Mouse (Mus musculus): ENCODE results near the gene Hist3h2a. TPM values are rescaled to one million over a fixed set of nuclear protein-coding genes. Genes with fewer than 3 reads are reported as not detected.

Gene Hist3h2a
- polyA plus RNA-seq, 1 experiment from 2014 or later = 24.3 TPM

DNA sequence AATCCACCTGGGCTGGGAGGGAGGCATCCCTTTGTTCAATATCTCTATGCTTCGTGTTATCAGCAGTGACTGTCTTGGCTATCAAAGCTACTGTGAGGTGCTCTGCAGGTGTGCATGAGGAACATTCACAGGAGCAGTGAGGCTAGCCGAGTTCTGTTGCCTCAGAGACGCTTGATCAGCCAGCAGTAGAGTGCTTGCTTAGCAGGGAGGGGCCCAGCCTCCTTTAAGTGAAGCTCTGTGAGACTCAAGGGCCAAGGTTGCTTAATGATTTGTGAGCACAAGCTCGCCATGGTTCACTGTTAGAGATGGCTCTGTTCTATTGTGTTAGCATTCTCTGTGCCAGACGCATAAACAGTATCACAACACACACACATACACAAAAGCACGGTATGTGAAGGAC is 15.2 kb downstream of the Hist3h2a start:
- Histone ChIP-seq H3K4me3 (ENCODE audit: inconsistent target) (no peak overlapping the region), H3K27ac (no peak overlapping the region), H3K79me2 (ENCODE audit: inconsistent target) (peaks cover 44% of the 10 kb centered on the region), H3K36me3 (ENCODE audit: inconsistent target) (peaks cover 6% of the 10 kb centered on the region; the same call in 1 of the 2 replicates)
- WGBS (ENCODE audit: missing documents) = 90% methylated on average over 6 of the region's 6 CpGs

DNA sequence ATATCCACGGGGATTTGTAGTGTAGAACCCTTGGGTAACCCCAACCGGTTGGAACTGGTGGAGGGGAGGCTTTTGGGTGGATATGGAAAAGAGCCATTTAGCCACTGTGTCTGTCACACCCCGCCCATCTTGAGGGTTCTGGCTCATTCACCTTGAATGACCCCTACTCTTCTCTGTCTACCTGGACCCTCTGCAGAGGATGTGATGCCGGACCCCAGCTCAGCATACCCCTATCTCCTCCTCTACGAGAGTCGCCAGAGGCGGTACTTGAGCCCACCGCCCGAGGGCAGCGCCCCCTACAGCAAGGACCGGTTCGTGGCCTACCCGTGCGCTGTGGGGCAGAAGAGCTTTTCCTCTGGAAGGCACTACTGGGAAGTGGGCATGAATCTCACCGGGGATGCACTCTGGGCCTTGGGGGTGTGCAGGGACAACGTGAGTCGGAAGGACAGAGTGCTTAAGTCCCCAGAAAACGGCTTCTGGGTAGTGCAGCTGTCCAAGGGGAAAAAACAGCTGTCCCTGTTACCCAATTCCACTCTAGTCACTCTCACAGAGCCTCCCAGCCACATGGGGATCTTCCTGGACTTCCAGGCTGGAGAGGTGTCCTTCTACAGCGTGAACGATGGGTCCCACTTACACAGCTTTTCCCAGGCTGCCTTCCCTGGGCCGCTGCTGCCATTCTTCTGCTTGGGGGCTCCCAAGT is 16.5 kb downstream of the Hist3h2a start:
- Histone ChIP-seq H3K4me3 (ENCODE audit: inconsistent target) (no peak overlapping the region), H3K79me2 (ENCODE audit: inconsistent target) (peaks cover 57% of the 10 kb centered on the region), H3K27ac (no peak overlapping the region), H3K36me3 (ENCODE audit: inconsistent target) (peaks cover 6% of the 10 kb centered on the region; the same call in 1 of the 2 replicates)
- WGBS (ENCODE audit: missing documents) = 94% methylated on average over 20 of the region's 21 CpGs

DNA sequence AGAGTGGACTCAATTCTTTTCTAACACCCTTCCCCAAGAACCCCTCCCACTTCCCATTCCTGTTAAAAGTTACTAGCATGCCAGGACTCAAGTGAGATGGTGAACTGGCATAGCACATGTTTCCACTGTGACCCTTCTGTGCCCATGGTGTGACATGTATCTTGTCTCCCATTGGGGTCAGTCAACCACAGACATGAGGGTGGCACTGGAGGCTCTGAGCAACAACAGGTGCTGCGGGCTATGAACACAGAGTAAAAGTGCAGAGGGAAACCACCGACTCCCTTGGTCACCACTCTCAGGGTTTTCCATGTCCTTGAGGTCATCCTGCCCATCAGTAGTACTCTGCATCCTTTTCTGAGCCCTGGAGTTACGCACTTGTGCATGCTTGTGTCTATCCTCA is 17.3 kb downstream of the Hist3h2a start:
- Histone ChIP-seq H3K4me3 (ENCODE audit: inconsistent target) (no peak overlapping the region), H3K79me2 (ENCODE audit: inconsistent target) (peaks cover 65% of the 10 kb centered on the region), H3K36me3 (ENCODE audit: inconsistent target) (peaks cover 6% of the 10 kb centered on the region; the same call in 1 of the 2 replicates), H3K27ac (no peak overlapping the region)
- 95% methylated on average over 3 of the region's 3 CpGs for WGBS (ENCODE audit: missing documents)

DNA sequence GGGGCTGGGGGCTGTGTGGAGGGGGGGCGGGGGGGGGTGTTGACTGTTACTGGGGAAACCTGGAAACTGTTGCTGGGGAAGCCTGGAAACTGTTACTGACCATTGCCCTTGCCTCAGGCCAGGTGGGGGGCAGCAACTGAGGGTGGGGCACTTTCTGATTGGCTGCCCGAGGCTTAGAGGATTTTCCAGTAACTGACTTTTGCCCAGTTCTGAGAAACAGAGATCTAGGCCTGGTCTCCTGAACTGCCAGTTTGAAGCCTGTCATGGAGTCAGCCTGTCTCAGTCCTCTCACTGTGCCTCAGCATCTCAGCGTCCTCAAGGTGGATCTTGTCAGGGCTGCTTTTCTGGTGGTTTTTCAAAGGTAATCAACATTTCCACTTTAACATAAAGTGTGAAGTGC is 19.9 kb downstream of the Hist3h2a start:
- Histone ChIP-seq H3K79me2 (ENCODE audit: inconsistent target) (peaks cover 91% of the 10 kb centered on the region), H3K4me3 (ENCODE audit: inconsistent target) (no peak overlapping the region), H3K27ac (no peak overlapping the region), H3K36me3 (ENCODE audit: inconsistent target) (peaks cover 6% of the 10 kb centered on the region; the same call in 1 of the 2 replicates)
- 90% methylated on average over 3 of the region's 3 CpGs for WGBS (ENCODE audit: missing documents)

DNA sequence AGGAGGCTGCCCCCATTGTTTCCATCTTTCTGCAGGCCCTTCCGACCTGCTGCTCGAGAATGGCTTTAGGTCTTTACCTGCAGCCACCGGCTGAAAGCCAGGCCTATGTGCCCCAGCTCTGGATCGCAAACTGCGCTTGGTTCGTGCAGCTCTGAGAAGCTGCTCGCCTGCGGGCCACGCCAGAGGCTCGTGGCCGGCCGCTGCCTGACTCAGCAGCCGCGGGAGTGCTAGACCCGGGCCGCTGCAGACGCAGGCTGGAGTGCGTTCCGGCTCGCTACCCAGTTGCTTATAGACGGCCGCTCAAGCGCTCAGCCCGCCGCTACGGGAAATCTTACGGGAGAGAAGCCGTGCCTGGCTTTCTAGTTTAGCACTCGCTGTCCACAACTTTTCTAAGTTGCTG is 22.7 kb downstream of the Hist3h2a start:
- Histone ChIP-seq H3K79me2 (ENCODE audit: inconsistent target) (peaks cover 96% of the 10 kb centered on the region), H3K27ac (peak overlapping the region; percentile 72), H3K4me3 (ENCODE audit: inconsistent target) (peak overlapping the region; percentile 99), H3K36me3 (ENCODE audit: inconsistent target) (no peaks in the 10 kb centered on the region)
- WGBS (ENCODE audit: missing documents) = under 1% methylated on average over 29 of the region's 29 CpGs

DNA sequence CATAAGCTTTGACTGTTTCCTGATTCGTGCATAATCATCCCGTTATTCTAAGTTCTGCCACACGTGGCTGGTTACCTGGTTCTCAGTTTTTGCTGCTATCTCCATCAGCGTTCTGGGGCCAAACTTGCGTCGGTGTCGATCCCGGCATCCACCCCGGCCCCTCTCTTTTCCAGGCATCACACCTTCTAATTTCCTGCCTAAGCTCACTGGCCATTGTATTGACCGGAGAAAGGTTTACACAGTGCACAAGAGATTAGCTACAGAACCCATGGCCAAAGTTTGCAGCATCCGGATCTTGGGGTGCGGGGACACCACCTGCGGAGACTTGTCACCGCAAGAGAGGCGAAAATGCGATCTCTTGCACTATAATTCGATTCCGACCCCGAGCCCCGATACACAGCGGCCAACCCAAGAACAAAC is 23.1 kb downstream of the Hist3h2a start:
- WGBS (ENCODE audit: missing documents) = under 1% methylated on average over 21 of the region's 21 CpGs
- Histone ChIP-seq H3K4me3 (ENCODE audit: inconsistent target) (peak overlapping the region; percentile 99), H3K36me3 (ENCODE audit: inconsistent target) (no peaks in the 10 kb centered on the region)

DNA sequence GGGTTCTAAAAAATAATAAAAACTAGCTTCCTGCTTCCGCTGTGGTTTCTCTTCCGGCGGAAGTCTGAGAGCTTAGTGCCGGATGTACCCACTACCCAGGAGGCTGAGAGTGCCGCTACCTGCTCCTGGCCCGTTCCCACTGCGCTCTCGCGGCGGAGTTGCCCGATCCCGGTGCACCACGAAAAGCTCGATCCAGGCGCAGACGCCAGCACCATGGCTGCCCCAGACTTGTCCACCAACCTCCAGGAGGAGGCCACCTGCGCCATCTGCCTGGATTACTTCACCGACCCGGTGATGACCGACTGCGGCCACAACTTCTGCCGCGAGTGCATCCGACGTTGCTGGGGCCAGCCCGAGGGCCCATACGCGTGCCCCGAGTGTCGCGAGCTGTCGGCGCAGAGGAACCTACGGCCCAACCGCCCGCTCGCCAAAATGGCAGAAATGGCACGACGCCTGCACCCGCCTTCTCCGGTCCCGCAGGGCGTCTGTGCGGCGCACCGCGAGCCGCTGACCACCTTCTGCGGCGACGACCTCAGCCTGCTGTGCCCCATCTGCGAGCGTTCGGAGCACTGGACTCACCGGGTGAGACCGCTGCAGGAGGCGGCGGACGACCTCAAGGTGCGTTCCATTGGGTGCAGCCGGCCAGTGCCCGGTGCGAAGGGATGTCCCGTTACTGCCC is 23.7 kb downstream of the Hist3h2a start, which contains the start of gene Trim11:
TSS of gene Trim11 (plus strand) at position 67 of the 679 bp plus-strand sequence.
- H3K27ac ChIP-seq = peak within 1 kb of the TSS; percentile 72
- no peaks in the 10 kb centered on the region for H3K36me3 ChIP-seq (ENCODE audit: inconsistent target)
- peaks cover 86% of the 10 kb centered on the region for H3K79me2 ChIP-seq (ENCODE audit: inconsistent target)
- peak within 1 kb of the TSS; percentile 99 for H3K4me3 ChIP-seq (ENCODE audit: inconsistent target)
- WGBS (ENCODE audit: missing documents) = under 1% methylated on average over 55 of the region's 64 CpGs

More for the DNA sequence above, 23.1 kb downstream of the Hist3h2a start:
- peaks cover 92% of the 10 kb centered on the region for H3K79me2 ChIP-seq (ENCODE audit: inconsistent target)
- H3K27ac ChIP-seq = peak overlapping the region; percentile 72

DNA sequence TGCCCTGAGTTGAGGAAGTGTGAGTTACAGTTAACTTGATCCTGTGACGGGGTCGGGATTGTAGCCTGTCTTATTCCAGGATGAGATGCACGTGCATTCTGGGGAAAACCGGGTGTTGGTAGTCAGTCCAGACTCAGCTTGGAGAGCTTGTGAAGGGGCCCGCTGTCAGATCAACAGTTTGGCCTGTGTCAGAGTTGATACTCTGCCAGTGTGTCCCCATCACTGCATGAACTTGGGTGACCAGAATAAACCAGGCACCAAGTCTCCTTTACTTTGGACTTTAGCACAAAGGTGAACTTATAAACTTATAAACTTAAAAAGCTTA is 24.2 kb downstream of the Hist3h2a start:
- WGBS (ENCODE audit: missing documents) = 1% methylated on average over 5 of the region's 5 CpGs
- peak overlapping the region; percentile 99 for H3K4me3 ChIP-seq (ENCODE audit: inconsistent target)
- H3K27ac ChIP-seq = peak overlapping the region; percentile 64
- peaks cover 83% of the 10 kb centered on the region for H3K79me2 ChIP-seq (ENCODE audit: inconsistent target)
- H3K36me3 ChIP-seq (ENCODE audit: inconsistent target) = peaks cover 1% of the 10 kb centered on the region; the same call in 1 of the 2 replicates

DNA sequence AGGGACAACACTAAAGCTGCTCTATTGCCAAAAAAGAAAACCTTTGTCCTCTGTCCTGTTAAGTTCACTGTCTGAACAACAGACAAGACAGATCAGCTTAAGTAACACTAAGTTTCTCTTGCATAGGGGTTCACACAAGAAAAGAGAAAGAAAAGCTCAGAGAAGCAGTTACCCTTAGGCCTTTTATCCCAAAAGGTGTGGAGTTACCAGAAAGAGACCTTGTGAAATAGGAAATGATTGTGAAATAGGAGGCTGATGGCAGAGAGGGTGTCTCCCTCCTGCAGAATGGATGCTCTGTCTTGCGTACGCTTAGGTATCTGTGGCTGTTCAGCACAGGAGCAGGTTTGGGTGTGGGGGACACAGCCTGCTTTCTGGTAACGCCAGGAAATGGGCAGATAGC is 24.7 kb downstream of the Hist3h2a start:
- Histone ChIP-seq H3K79me2 (ENCODE audit: inconsistent target) (peaks cover 83% of the 10 kb centered on the region), H3K27ac (peak overlapping the region; percentile 64), H3K4me3 (ENCODE audit: inconsistent target) (peak overlapping the region; percentile 99), H3K36me3 (ENCODE audit: inconsistent target) (peaks cover 6% of the 10 kb centered on the region; the same call in 1 of the 2 replicates)
- WGBS (ENCODE audit: missing documents) = 8% methylated on average over 3 of the region's 3 CpGs

DNA sequence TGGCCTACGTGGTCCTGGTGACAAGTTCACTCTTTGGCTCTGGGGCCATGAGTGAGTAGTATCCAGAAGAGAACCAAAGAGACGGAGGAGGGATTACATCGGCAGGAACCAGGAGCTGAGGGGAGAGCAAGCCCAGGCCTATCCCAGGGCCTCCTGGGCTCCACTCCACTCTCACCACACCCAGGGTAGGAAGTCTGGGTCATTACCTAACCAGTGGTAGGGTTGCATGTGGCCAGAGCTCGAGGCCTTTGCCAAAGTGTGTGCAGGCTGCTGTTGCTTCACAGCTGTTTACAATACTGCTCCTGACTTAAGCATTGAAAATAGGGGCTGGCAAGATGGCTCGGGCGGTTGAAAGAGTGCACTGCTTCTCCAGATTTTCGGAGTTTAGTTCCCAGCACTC is 25.2 kb downstream of the Hist3h2a start:
- H3K36me3 ChIP-seq (ENCODE audit: inconsistent target) = peaks cover 11% of the 10 kb centered on the region; the same call in 1 of the 2 replicates
- peak overlapping the region; percentile 99 for H3K4me3 ChIP-seq (ENCODE audit: inconsistent target)
- peak overlapping the region; percentile 64 for H3K27ac ChIP-seq
- peaks cover 83% of the 10 kb centered on the region for H3K79me2 ChIP-seq (ENCODE audit: inconsistent target)
- 31% methylated on average over 7 of the region's 7 CpGs for WGBS (ENCODE audit: missing documents)

DNA sequence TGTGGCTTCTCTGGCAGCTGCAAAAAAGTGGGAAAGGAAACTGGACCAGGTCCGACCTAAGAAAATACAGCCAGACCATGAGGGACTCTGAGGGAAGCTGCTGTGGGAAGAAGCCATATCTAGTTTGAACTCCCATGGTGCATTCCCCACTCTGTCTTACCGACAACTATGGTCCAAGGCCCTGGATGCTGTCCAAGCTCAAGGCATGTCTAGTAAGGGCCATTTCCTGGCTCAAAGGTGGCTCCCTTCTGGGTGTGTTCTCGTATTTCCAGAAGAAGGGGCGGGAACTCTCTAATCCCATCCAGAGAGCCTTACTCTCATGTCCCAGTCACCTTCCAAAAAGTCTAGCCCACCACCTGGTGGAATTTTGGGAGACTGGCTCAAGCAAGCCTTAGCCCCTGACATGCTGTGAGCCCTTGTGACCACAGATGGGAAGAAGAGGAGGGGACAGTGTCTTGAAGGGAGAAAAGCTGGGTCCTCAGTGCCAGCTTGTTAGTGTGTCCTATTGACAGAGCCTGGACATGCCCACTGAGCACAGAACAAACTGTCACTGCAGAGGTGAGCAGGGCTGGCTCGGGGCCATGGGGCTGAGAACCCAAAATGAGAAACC is 26.0 kb downstream of the Hist3h2a start:
- Histone ChIP-seq H3K36me3 (ENCODE audit: inconsistent target) (peaks cover 19% of the 10 kb centered on the region; the same call in 1 of the 2 replicates), H3K79me2 (ENCODE audit: inconsistent target) (peaks cover 82% of the 10 kb centered on the region), H3K4me3 (ENCODE audit: inconsistent target) (0 out of 2 replicates have a peak overlapping the region, but pooled peaks have one; percentile 99), H3K27ac (peak overlapping the region; percentile 64)
- 80% methylated on average over 5 of the region's 5 CpGs for WGBS (ENCODE audit: missing documents)

DNA sequence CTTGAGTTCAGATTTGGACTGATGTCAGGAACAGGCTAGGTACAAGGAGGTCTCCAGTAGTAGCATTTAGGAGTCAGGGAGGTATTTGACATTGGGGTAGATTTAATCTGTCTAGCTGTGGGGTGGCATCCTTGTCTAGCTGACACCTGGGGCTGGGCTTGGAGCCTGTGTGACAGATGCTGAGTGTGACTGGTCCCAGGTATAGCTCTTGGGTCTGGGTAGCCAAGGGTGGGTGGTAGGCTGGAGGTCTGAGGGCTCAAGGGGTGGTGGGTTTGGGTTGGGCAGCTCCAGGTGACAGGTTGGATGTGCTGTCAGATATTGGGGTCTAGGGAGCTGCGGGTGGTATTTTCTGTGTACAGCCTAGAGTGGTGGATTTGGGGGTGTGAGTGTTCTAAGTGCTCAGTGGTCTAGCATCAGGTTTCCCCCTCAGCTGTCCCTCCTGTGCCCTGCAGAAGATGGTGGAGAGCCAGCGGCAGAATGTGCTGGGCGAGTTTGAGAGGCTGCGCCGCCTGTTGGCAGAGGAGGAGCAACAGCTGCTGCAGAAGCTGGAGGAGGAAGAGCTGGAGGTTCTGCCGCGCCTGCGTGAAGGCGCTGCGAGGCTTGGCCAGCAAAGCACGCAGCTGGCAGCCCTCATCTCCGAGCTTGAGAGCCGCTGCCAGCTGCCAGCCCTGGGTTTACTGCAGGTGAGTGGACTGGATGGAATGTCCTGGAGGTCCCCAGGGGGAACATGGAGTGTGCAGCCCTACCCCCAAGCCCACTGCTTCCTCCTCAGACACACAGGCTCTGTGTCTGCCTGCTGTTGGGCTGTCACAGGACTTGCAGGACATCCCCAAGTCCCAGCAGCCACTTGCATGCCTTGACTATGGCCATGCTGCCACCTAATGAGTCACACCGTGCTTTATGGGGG is 27.3 kb downstream of the Hist3h2a start:
- Histone ChIP-seq H3K27ac (peak overlapping the region; percentile 36), H3K36me3 (ENCODE audit: inconsistent target) (peaks cover 30% of the 10 kb centered on the region)
- 22% methylated on average over 14 of the region's 14 CpGs for WGBS (ENCODE audit: missing documents)

DNA sequence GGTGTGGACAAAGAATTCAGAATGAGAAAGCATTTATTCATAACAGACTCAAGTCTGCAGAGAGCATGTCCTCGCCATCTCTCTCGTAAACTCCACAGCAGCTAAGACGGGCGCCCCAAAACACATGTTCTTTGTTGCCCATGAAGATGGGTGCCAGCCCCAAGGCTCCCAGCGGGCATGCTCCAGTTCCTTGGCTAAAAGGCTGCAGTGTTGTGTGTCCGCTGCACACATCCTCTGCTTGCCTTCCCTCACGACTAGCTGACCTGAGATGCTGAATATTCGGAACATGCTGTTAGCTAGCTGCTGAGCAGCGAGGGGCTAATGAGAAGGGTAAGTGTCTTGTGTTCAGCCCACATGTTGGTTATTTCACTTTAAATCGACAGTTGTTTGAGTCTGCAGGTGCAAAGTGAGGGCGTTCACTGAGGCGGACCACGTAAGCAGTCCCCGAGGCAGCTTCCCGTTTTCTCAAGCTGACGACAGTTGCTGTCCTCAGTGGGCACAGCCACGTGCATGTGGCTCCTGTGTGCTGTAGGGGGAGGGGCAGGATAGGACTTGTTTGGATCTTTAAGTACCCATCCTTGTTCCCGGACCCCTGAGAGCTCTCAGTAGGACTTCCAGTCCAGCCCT is 28.1 kb downstream of the Hist3h2a start:
- Histone ChIP-seq H3K36me3 (ENCODE audit: inconsistent target) (peaks cover 38% of the 10 kb centered on the region), H3K79me2 (ENCODE audit: inconsistent target) (peaks cover 62% of the 10 kb centered on the region), H3K27ac (peak overlapping the region; percentile 36), H3K4me3 (ENCODE audit: inconsistent target) (no peak overlapping the region)
- WGBS (ENCODE audit: missing documents) = 39% methylated on average over 18 of the region's 18 CpGs

More for the DNA sequence above, 27.3 kb downstream of the Hist3h2a start:
- no peak overlapping the region for H3K4me3 ChIP-seq (ENCODE audit: inconsistent target)
- peaks cover 69% of the 10 kb centered on the region for H3K79me2 ChIP-seq (ENCODE audit: inconsistent target)
